Mouse (Mus musculus) adrenal gland, adult (tissue): ENCODE measurements around the gene Gm21103.
A peak's percentile ranks its signal among the peaks of the same experiment; 100 is the strongest.
"Not testable (repeated sequence)": the region's sequence is repeated elsewhere in the genome, so short reads cannot be mapped to it uniquely, and the experiment has no call there.

Source experiments
- DNase-seq, 2 experiments: peaks; one replicate each; pipeline ENCODE4 v3.0.0; 2022 to 2023; ENCODE audit warnings: low spot score in 1 of 2; ENCODE audit not compliant: inconsistent age in 2 of 2

The Gm21103 gene

DNA sequence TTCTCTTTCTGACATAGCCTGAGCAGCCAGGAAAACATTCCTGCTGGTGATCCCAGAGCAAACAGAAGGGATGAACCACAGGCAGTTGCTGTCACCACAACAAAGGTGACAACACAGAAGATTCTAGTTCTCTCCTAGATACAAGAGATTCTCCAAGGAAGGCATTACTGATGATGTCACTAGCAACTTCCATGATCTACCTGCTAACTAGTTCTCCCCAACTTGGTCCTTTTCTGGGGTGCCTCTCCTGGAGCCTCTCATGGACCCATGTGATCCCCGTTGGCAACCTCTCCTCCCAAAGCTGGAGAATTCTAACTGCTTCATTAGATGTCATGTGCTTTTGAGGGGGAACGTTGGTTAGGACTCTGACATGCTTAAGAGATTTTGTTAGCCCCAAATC is at the start of gene Gm21103:
TSS of gene Gm21103 (minus strand) at position 101 of the 400 bp plus-strand sequence.
- not testable (repeated sequence) for DNase-seq

DNA sequence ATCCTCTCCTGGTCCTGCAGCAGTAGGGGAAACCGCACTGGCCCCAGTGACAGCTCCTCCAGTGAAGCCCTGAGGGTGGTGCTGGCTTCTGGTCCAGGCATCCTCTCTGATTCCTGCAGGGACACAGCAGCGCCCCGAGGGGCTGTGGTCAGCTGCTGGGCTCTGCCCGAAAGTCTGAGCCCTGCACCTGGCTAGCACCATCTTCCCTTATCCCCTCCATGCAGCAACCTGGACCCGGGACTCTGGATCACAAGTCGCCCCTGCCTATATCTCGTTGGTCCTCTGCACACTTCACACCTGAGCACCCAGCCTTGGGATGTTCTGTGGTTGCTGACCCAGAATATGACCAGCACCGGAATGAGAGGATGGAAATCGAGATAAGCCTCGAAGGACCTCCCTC is 38.9 kb upstream of the Gm21103 start, which contains the start of gene Gm3618:
TSS of gene Gm3618 (minus strand) at position 101 of the 400 bp plus-strand sequence.
- not testable (repeated sequence) for DNase-seq

DNA sequence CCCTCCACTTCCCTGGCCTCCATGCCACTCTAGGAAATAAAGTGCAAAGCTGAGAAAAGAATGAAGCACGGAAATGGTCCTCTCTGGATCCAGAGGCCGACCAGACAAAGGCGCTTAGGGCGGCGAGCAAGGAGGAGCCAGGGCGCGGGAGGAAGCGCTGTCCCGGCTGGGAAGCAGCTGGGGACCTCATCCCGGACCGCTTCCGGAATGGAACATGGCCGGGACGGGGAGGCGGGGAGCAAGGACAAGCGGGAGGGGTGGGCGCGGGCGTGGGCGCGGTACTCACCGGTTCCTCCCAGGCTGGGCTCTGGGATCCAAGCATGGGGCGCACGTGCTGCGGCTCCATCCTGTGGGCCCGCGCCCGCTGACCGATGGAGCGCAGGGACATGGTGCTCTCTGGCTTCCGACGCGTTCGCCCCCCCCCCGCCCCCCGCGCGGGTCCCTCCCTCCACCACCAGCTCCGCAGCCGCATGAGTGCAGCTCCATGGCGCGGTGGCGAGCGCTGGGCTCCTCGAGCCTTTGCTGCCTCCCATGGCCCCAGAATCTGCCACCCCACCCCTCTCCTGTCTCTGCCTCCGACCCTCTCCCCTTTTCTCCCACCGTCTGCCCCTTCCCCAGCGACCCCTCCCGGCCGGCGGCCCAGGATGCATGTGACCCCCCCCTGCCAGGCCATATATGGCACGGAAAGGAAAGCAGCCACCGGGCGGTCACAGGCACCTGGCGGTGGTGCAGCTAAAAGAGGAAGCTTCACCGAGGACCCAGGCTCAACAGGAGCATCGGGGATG is 17.5 kb downstream of the Gm21103 start, which contains the start of gene Gm3411:
TSS of gene Gm3411 (minus strand) at position 320 of the 785 bp plus-strand sequence.
- peak; percentile 35 to 65 for DNase-seq
